Mouse (Mus musculus): Measurements from ENCODE around the gene Cant1. TPM values are rescaled to one million over a fixed set of nuclear protein-coding genes. Genes with fewer than 3 reads are reported as not detected.

The Cant1 gene
- total RNA-seq, 1 experiment: 45.4 TPM

DNA sequence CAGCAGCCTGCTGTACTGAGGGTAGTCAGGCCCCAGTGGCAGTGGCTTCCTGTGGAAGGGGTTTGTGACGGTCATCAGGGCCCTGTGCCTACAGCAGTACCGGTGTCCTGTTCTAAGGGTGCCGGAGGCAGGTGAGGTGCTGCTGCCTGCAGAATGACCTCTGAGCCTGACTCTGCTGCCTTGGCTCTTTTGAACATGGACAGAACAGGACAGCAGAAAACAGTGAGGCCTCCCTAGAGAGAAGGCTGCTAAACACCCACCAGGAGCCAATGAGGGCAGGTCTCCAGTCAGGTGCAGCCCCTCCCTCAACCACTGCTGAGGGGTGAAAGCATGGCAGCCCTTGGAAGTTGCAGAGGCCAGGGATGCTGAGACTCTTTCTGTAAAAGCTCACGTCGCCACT is 12.4 kb downstream of the Cant1 start:
- in situ Hi-C loops (cut with MboI; ENCODE audit: low sequenced_read_pairs in 2 of 2, unreplicated experiment in 2 of 2): no loop called here
- Histone ChIP-seq H3K9me3 (ENCODE audit: control insufficient read depth, insufficient read depth, low read depth, low read length) (no peaks in the 10 kb centered on the region), H3K4me1 (ENCODE audit: control insufficient read depth in 2 of 2, insufficient read depth in 2 of 2, low read length in 2 of 2, poor library complexity in 1 of 2) (peaks cover 3 to 13% of the 10 kb centered on the region in 2 experiments; a peak in 3 of 4 replicates), H3K36me3 (ENCODE audit: control insufficient read depth, insufficient read depth, low read length, poor library complexity, severe bottlenecking) (peaks cover 15% of the 10 kb centered on the region), H3K9ac (ENCODE audit: insufficient read depth, low read depth, low read length, poor library complexity, severe bottlenecking) (no peak overlapping the region), H3K4me3 (ENCODE audit: insufficient read depth in 1 of 2, low read depth in 1 of 2, low read length in 2 of 2, poor library complexity in 1 of 2, severe bottlenecking in 1 of 2) (no peak overlapping the region), H3K27ac (ENCODE audit: insufficient read depth, low read depth, low read length, poor library complexity, severe bottlenecking) (no peak overlapping the region)
- no peak for TF ChIP-seq MAFK (IDR thresholded peaks at IDR 0.05; ENCODE audit: insufficient read depth, low read depth, low read length)
- TF ChIP-seq ZC3H11A (IDR thresholded peaks at IDR 0.05; ENCODE audit: borderline replicate concordance, low read depth, low read length): no peak
- TF ChIP-seq ZNF384 (IDR thresholded peaks at IDR 0.05; ENCODE audit: low read depth, low read length): no peak
- no peak for TF ChIP-seq CHD2 (IDR thresholded peaks at IDR 0.05; ENCODE audit: low read depth, low read length)
- no peak for TF ChIP-seq HCFC1 (IDR thresholded peaks at IDR 0.05; ENCODE audit: borderline replicate concordance, insufficient read depth, low read length)
- DNase-seq (ENCODE audit: low read depth, low spot score): no peak

DNA sequence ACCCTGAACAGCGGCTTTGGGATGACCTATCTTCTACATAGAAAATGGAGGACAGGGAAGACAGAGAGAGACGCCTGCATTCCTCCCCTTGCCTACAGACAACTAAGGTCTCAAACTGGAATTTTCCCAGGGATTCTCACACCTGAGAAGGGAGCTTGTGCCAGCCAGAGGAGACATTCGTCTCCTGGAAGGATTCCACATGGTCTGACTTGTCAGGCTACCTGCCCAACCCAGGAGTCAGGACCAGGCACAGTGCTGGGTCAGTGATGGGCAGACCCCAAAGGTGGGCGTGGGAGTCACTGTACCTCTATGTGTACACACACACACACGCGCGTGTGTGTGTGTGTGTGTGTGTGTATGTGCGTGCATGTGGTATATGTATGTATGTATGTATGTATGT is 13.6 kb downstream of the Cant1 start:
- no peaks in the 10 kb centered on the region for H3K9me3 ChIP-seq (ENCODE audit: control insufficient read depth, insufficient read depth, low read depth, low read length)
- peaks cover 3 to 16% of the 10 kb centered on the region in 2 experiments; a peak in 3 of 4 replicates for H3K4me1 ChIP-seq (ENCODE audit: control insufficient read depth in 2 of 2, insufficient read depth in 2 of 2, low read length in 2 of 2, poor library complexity in 1 of 2)
- H3K4me3 ChIP-seq (ENCODE audit: insufficient read depth in 1 of 2, low read depth in 1 of 2, low read length in 2 of 2, poor library complexity in 1 of 2, severe bottlenecking in 1 of 2): no peak overlapping the region
- in situ Hi-C loops (cut with MboI; ENCODE audit: low sequenced_read_pairs in 2 of 2, unreplicated experiment in 2 of 2): no loop called here
- no peak for DNase-seq (ENCODE audit: low read depth, low spot score)
- peaks cover 7% of the 10 kb centered on the region for H3K36me3 ChIP-seq (ENCODE audit: control insufficient read depth, insufficient read depth, low read length, poor library complexity, severe bottlenecking)
- no peak for TF ChIP-seq ZNF384 (IDR thresholded peaks at IDR 0.05; ENCODE audit: low read depth, low read length)
- no peak for TF ChIP-seq MAFK (IDR thresholded peaks at IDR 0.05; ENCODE audit: insufficient read depth, low read depth, low read length)
- no peak for TF ChIP-seq CHD2 (IDR thresholded peaks at IDR 0.05; ENCODE audit: low read depth, low read length)
- no peak for TF ChIP-seq HCFC1 (IDR thresholded peaks at IDR 0.05; ENCODE audit: borderline replicate concordance, insufficient read depth, low read length)
- TF ChIP-seq ZC3H11A (IDR thresholded peaks at IDR 0.05; ENCODE audit: borderline replicate concordance, low read depth, low read length): no peak
- no peak overlapping the region for H3K9ac ChIP-seq (ENCODE audit: insufficient read depth, low read depth, low read length, poor library complexity, severe bottlenecking)
- H3K27ac ChIP-seq (ENCODE audit: insufficient read depth, low read depth, low read length, poor library complexity, severe bottlenecking): no peak overlapping the region

DNA sequence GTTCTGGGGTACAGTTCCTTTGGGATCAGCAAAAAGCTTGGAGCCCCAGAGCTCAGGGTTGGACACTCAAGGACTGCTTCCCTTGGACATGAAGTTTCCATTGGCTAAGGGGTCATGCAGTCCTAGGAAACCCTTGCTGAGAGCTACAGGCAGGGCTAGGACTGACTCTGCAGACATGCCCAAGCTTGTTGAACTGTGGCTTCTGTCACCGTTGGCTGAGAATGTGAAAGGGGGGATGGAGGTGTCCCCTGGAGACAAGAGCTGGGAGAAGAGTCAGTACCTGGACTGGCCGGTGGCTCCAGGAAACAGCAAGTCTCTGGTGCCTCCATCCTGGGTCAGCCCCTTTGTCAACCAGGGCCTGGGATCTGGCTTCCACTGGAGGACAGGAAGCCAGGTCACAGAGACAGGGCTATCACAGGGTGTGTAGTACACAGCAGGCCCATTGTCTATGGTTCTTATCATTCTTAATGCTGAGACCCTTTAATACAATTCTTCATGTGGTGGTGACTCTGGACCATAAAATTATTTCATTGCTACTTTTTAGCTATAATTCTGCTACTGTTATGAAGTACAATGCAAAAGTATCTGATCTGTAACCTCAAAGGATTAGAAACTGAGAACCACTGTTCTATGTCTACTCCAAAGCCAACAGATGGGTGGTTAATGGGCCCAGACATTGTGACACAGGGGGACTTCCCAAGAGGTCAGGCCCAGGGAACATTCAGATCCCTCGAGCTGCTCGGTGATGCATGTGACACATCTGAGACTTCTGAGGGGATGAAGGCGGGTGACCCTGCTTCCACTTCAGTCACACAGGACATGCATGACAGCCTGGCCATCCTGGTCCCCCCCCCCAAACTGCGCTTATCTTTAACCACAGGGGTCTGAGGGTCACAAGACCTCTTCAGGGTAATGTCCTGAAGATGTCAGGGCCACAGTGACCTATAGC is 14.7 kb downstream of the Cant1 start:
- in situ Hi-C loops (cut with MboI; ENCODE audit: low sequenced_read_pairs in 2 of 2, unreplicated experiment in 2 of 2): no loop called here
- no peak for DNase-seq (ENCODE audit: low read depth, low spot score)
- no peak overlapping the region for H3K4me3 ChIP-seq (ENCODE audit: insufficient read depth in 1 of 2, low read depth in 1 of 2, low read length in 2 of 2, poor library complexity in 1 of 2, severe bottlenecking in 1 of 2)
- no peaks in the 10 kb centered on the region for H3K9me3 ChIP-seq (ENCODE audit: control insufficient read depth, insufficient read depth, low read depth, low read length)
- H3K9ac ChIP-seq (ENCODE audit: insufficient read depth, low read depth, low read length, poor library complexity, severe bottlenecking): no peak overlapping the region
- peaks cover 5% of the 10 kb centered on the region for H3K36me3 ChIP-seq (ENCODE audit: control insufficient read depth, insufficient read depth, low read length, poor library complexity, severe bottlenecking)
- no peak overlapping the region for H3K27ac ChIP-seq (ENCODE audit: insufficient read depth, low read depth, low read length, poor library complexity, severe bottlenecking)
- TF ChIP-seq ZC3H11A (IDR thresholded peaks at IDR 0.05; ENCODE audit: borderline replicate concordance, low read depth, low read length): no peak
- no peak for TF ChIP-seq ZNF384 (IDR thresholded peaks at IDR 0.05; ENCODE audit: low read depth, low read length)
- TF ChIP-seq HCFC1 (IDR thresholded peaks at IDR 0.05; ENCODE audit: borderline replicate concordance, insufficient read depth, low read length): no peak
- no peak for TF ChIP-seq MAFK (IDR thresholded peaks at IDR 0.05; ENCODE audit: insufficient read depth, low read depth, low read length)
- TF ChIP-seq CHD2 (IDR thresholded peaks at IDR 0.05; ENCODE audit: low read depth, low read length): no peak
- H3K4me1 ChIP-seq (ENCODE audit: control insufficient read depth in 2 of 2, insufficient read depth in 2 of 2, low read length in 2 of 2, poor library complexity in 1 of 2): peaks cover 2 to 17% of the 10 kb centered on the region in 2 experiments; a peak in 3 of 4 replicates

DNA sequence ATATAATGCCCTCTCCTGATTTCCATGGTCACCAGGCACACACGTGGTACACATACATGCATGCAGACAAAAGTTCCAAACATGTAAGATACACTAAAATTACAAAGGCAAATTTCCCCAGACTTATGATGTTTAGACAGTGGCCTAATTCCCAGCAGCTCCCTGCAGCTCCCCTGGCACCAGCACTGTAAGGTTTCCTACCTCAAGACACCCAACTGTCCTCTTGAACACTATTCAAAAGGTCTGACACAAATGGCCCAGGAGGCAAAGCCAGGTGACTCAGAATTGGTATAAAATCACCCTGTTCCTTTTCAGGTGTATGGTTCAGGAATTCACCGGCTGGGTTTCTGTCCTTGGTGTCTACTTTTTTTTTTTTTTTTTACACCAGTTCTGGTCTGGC is 15.7 kb downstream of the Cant1 start:
- DNase-seq (ENCODE audit: low read depth, low spot score): no peak
- H3K27ac ChIP-seq (ENCODE audit: insufficient read depth, low read depth, low read length, poor library complexity, severe bottlenecking): no peak overlapping the region
- no peak for TF ChIP-seq MAFK (IDR thresholded peaks at IDR 0.05; ENCODE audit: insufficient read depth, low read depth, low read length)
- peaks cover 5% of the 10 kb centered on the region for H3K36me3 ChIP-seq (ENCODE audit: control insufficient read depth, insufficient read depth, low read length, poor library complexity, severe bottlenecking)
- in situ Hi-C loops (cut with MboI; ENCODE audit: low sequenced_read_pairs in 2 of 2, unreplicated experiment in 2 of 2): no loop called here
- no peak overlapping the region for H3K4me3 ChIP-seq (ENCODE audit: insufficient read depth in 1 of 2, low read depth in 1 of 2, low read length in 2 of 2, poor library complexity in 1 of 2, severe bottlenecking in 1 of 2)
- no peaks in the 10 kb centered on the region for H3K9me3 ChIP-seq (ENCODE audit: control insufficient read depth, insufficient read depth, low read depth, low read length)
- H3K9ac ChIP-seq (ENCODE audit: insufficient read depth, low read depth, low read length, poor library complexity, severe bottlenecking): no peak overlapping the region
- H3K4me1 ChIP-seq (ENCODE audit: control insufficient read depth in 2 of 2, insufficient read depth in 2 of 2, low read length in 2 of 2, poor library complexity in 1 of 2): peaks cover 2 to 17% of the 10 kb centered on the region in 2 experiments; a peak in 3 of 4 replicates
